8 mouse cellular contexts compared by ENCODE assay signal in the genomic region with DNA sequence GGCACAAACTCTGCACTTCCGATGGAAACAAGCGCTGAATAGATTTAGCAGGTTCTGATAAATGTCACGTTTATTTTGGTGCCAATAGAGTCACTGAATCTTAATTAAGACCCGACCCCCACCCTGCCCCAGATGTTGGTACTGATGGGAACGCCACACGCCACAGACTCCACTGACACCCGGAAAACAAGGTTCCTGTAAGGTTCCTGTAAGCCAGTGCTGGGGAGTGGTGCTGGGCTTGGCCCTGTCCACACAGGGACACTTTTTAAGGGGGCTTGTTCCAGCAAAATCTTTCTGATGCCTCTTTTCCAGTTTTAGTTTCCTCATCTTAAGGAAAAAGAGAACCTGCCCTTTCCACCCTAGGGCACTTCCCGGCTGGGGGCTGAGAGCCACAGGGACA.
DNase-seq lines count a peak whose midpoint lies in the region; ATAC-seq and TF ChIP-seq lines count a peak whose summit lies in the region.

No protein-coding gene starts in this region.

- no peak overlapping the region for H3K9ac ChIP-seq in lung, embryonic 15.5 days
- 0 out of 2 replicates have a peak overlapping the region, but pooled peaks have one; percentile 56 for H3K9ac ChIP-seq in limb, embryonic 14.5 days (ENCODE audit: low read depth, low read length, severe bottlenecking)
- no peak overlapping the region; the same call in 1 of the 2 replicates for H3K9ac ChIP-seq in stomach, embryonic 16.5 days (ENCODE audit: low read length)

- WGBS in lung, embryonic 15.5 days, result 18% methylated on average over 8 of the region's 8 CpGs
- 24% methylated on average over 8 of the region's 8 CpGs for WGBS in lung, adult 2 months
- WGBS in limb, embryonic 14.5 days, result 8% methylated on average over 8 of the region's 8 CpGs
- 16% methylated on average over 8 of the region's 8 CpGs for WGBS in stomach, embryonic 16.5 days

- peak overlapping the region; percentile 46 for H3K4me3 ChIP-seq in lung, embryonic 15.5 days
- no peak overlapping the region for H3K4me3 ChIP-seq in lung, adult 2 months (replicated peaks; ENCODE audit: extremely low read depth, low read depth, low read length)
- peak overlapping the region; percentile 41 for H3K4me3 ChIP-seq in limb, embryonic 14.5 days (replicated peaks; ENCODE audit: low read length)
- H3K4me3 ChIP-seq in stomach, embryonic 16.5 days (replicated peaks; ENCODE audit: low read length), result peak overlapping the region; percentile 45

- TF ChIP-seq CTCF in lung, adult 2 months (IDR thresholded peaks at IDR 0.05; ENCODE audit: insufficient read depth, low read length), result no peak

- no peaks in the 10 kb centered on the region for H3K36me3 ChIP-seq in lung, embryonic 15.5 days
- H3K36me3 ChIP-seq in limb, embryonic 14.5 days (ENCODE audit: control insufficient read depth, insufficient read depth, low read length), result no peaks in the 10 kb centered on the region
- no peaks in the 10 kb centered on the region for H3K36me3 ChIP-seq in stomach, embryonic 16.5 days (ENCODE audit: control insufficient read depth, insufficient read depth, low read length)

- TF ChIP-seq POLR2A in lung, adult 2 months (IDR thresholded peaks at IDR 0.05; ENCODE audit: borderline replicate concordance, extremely low read depth, low read depth, low read length), result no peak
- no peak for TF ChIP-seq POLR2A in limb, embryonic 14.5 days (IDR thresholded peaks at IDR 0.05; ENCODE audit: borderline replicate concordance, extremely low read depth, insufficient read depth, insufficient read length)

- H3K4me2 ChIP-seq in lung, embryonic 15.5 days, result peak overlapping the region; percentile 87
- peak overlapping the region; percentile 72 for H3K4me2 ChIP-seq in limb, embryonic 14.5 days (replicated peaks; ENCODE audit: low read depth, low read length, severe bottlenecking)
- peak overlapping the region; percentile 76 for H3K4me2 ChIP-seq in stomach, embryonic 16.5 days (ENCODE audit: low read depth, low read length)

- no peaks in the 10 kb centered on the region for H3K9me3 ChIP-seq in lung, embryonic 15.5 days
- H3K9me3 ChIP-seq in limb, embryonic 14.5 days (ENCODE audit: control insufficient read depth, low read length), result no peaks in the 10 kb centered on the region
- no peaks in the 10 kb centered on the region for H3K9me3 ChIP-seq in stomach, embryonic 16.5 days (replicated peaks; ENCODE audit: control insufficient read depth, low read length)

- H3K4me1 ChIP-seq in lung, embryonic 15.5 days, result peaks cover 18% of the 10 kb centered on the region
- H3K4me1 ChIP-seq in lung, adult 2 months (ENCODE audit: control insufficient read depth, insufficient read depth, low read length), result peaks cover 6% of the 10 kb centered on the region; the same call in 1 of the 2 replicates
- H3K4me1 ChIP-seq in limb, embryonic 14.5 days (ENCODE audit: control insufficient read depth, insufficient read depth, low read length), result peaks cover 28% of the 10 kb centered on the region
- no peaks in the 10 kb centered on the region for H3K4me1 ChIP-seq in stomach, embryonic 16.5 days (ENCODE audit: control insufficient read depth, insufficient read depth, low read length)

- no peaks in the 10 kb centered on the region for H3K27me3 ChIP-seq in lung, embryonic 15.5 days
- H3K27me3 ChIP-seq in limb, embryonic 14.5 days (ENCODE audit: control insufficient read depth, insufficient read depth, low read length), result no peaks in the 10 kb centered on the region
- no peaks in the 10 kb centered on the region for H3K27me3 ChIP-seq in stomach, embryonic 16.5 days (ENCODE audit: control insufficient read depth, insufficient read depth, low read length)

- peak overlapping the region; percentile 80 for H3K27ac ChIP-seq in lung, embryonic 15.5 days
- H3K27ac ChIP-seq in limb, embryonic 14.5 days (replicated peaks; ENCODE audit: low read depth, low read length), result 0 out of 2 replicates have a peak overlapping the region, but pooled peaks have one; percentile 26
- peak overlapping the region; percentile 14; the same call in 1 of the 2 replicates for H3K27ac ChIP-seq in stomach, embryonic 16.5 days (ENCODE audit: low read length)

- DNase-seq in lung, adult 2 months, result no peak
- peak; percentile 28 for DNase-seq in forelimb bud, embryonic 11.5 days (ENCODE audit: low read depth, low spot score)
- no peak for DNase-seq in limb, embryonic 14.5 days (ENCODE audit: low spot score)
- DNase-seq in right cerebral cortex, postnatal 25 days, result no peak
- no peak for DNase-seq in thymus, postnatal 0 days (ENCODE audit: low spot score)

- ATAC-seq in lung, embryonic 15.5 days (ENCODE audit: borderline replicate concordance, extremely low read depth, low FRiP score, low TSS enrichment), result peak; percentile 43
- no peak; the same call in 1 of the 2 replicates for ATAC-seq in limb, embryonic 14.5 days (ENCODE audit: low FRiP score, low read depth)
- ATAC-seq in stomach, embryonic 16.5 days (ENCODE audit: insufficient read depth, low FRiP score), result peak; percentile 56; the same call in 1 of the 2 replicates
- no peak for ATAC-seq in granulocyte monocyte progenitor cell, adult 5-6 weeks (replicated peaks; ENCODE audit: poor library complexity, severe bottlenecking)

Comparison
In these comparisons a context has a peak if more than half of its experiments do, and no peak if none do; other contexts are left out.
1. ATAC-seq: peak in lung, embryonic 15.5 days (single experiment) and stomach, embryonic 16.5 days (single experiment); none in limb, embryonic 14.5 days (single experiment) and granulocyte monocyte progenitor cell, adult 5-6 weeks (single experiment).
2. H3K27ac ChIP-seq: peak in every context shown above with its lines; median percentile 80 in lung, embryonic 15.5 days; 26 in limb, embryonic 14.5 days; 14 in stomach, embryonic 16.5 days.
3. Peak in every context shown above with its lines, with median percentiles within 50 percentile points of each other: H3K4me2 ChIP-seq.